Mouse (Mus musculus): ENCODE measurements around the gene Ppan. TPM values are rescaled to one million over a fixed set of nuclear protein-coding genes. Genes with fewer than 3 reads are reported as not detected.
A peak's percentile ranks its signal among the peaks of the same experiment; 100 is the strongest.

Ppan gene
- total RNA-seq (2021), result 37.2 and 37.3 TPM in 2 replicates
- long read RNA-seq, transcript Ppan-201 (11 exons, 1,670 nt), result major isoform, 24 of 36 reads
- long read RNA-seq, partial matches to known transcripts, result 5 of 36 reads
- long read RNA-seq, other reads (novel, unspliced or antisense), result 5 of 36 reads

GRCm38 (mm10) chr9:20887704-20888385, at the start of gene Ppan:
Gene Ppan (plus strand): TSS chr9:20888175.
- DNase-seq, result peak; percentile 93

DNA sequence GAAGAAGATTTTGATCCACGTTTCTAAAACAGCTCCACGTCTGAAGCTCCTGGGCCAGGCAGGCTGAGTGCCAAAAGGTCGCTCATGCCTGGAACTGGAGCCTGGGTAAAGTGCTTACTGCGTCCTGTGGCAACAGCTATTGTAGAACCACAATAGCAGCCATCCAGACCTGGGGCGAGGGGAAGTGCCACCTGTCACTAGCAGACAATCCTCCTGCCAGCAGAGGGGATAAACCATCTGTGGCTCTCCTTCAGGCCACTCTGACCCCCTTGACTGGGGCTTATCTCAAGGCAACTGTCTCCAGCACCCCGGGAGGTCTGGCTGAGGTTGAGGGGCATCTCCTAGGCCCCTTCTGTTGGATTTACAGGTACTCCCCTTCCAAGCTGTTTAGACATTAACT, 49.0 kb upstream of the Ppan start:
- no peak for DNase-seq

GRCm38 (mm10) chr9:20842211-20842610, 45.8 kb upstream of the Ppan start:
- DNase-seq, result no peak

DNA sequence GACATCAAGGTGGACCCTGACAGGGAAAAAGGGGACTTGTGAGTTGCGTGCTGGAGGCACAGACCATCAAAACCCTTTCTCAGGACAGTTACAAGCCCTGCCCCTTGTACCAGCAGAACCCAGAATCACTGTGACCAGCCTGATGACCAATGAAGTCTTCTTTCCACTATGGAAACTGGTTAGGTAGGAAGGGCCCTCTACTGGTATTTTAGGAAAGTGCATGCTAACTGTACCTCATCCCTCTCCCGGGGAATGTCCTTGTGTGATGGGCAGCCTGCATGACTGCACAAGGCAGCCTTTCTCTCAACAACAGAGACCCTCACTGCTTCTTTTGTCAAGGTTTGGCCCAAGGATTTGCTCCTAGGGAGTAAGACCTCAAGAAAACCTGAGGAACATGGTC, 45.3 kb upstream of the Ppan start:
- DNase-seq, result no peak

- no peak for DNase-seq
Observed at GRCm38 (mm10) chr9:20850179-20850578, 37.8 kb upstream of the Ppan start.

- DNase-seq, result peak; percentile 46
Observed at GRCm38 (mm10) chr9:20857131-20857530, 30.8 kb upstream of the Ppan start.

DNA sequence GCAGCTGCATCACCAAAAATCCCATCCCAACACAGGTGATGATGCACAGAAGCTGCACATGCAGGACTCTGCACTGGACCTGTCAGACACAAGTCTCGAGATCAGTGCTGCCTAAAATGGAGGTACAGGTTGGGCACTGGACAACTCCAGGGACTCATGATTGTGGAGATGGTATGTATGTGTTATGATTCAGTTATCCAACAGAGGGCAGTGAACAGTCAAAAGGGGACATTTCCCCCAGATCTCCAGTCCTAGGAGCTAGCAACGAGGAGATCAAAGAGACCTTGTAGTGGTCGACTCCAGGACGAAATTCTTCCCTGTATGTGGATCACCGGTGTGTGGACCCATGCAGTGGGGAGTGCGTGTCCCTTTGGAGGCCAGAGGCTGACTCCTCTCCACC, 28.0 kb upstream of the Ppan start:
- DNase-seq, result no peak

DNA sequence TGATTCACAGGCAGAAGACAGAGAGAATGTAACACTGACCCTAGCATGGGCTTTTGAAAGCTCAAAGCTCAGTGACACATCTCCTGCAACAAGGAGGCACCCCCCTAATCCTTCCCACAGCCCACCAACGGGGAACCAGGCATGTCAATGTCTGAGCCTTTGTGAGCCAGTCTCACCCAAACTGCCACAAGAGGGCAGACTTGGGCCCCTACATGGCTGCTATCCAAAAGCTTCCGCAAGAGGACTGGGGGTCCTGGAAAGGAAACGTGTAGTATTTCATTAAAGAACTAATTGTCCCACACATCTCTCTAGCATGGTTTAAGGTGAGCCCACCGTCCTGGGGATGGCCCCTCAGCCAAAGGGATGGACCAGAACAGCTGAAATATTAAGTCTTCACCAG, 26.2 kb upstream of the Ppan start:
- peak; percentile 31 for DNase-seq

DNA sequence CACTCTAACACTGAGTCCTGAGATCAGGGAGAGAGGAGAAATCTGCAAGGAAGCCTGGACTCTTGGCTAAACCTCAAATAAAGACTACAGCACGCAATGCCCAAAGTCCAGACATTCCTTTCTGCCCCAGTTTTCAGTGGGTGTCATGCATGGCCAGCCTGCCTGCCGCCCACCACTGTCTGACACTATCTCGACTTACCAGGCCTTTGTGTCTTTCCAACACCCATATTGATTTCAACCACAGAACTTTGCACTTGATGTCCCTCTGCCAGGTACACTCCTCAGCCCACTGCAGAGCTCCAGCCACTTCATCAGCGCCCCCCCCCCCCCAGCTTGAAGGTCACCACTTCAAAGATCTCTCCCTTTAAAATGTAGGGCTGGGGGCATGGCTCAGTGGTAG, 25.8 kb upstream of the Ppan start:
- DNase-seq, result no peak

DNA sequence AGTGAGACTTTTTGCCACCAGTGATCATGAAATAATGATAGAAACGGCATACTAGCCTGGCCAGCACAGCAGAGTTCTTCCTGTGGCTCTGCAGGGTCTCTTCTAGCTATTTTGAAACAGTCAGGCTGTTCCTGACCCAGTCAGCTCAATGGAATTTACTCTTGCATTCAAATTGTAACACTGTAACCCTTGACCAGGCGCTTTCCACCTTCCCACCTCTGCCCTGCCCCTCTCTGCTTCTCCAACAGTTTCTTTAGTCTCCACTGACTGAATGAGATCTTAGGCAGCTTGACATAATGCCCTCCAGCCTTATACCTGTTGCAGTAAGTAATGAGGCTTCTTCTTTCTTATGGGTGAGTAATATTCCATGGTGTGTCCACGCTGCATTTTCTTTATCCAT, 21.1 kb upstream of the Ppan start:
- DNase-seq, result no peak

DNA sequence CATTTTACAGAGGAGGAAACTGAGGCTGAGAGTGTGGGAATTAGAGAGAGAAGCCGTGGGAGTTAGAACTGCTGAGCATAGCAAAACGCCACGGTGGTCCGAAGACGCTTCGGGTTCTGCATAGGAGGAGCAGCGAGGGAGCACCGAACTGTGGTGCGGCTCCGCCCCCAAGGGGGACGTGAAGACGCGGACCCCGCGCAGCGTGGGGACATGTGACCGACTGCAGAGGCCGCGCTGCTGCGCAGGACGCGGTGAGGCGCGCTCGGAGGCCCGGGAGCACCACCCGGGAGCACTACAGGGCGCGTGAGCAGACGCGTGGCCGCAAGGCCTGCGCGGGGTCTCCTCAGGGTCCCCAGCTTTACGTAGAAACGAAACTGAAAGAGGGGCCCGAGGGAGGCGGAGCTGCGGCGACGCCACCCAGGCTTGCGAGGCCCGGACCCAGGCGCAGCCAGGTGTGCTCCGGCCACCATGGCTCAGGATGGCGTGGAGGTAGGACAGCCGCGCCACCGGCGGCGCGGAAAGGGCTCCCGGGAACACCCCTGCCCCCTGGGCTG, 19.4 kb upstream of the Ppan start, which contains the start of gene A230050P20Rik:
A230050P20Rik (plus strand) TSS at position 195 of the 554 bp plus-strand sequence.
- peak; percentile 59 for DNase-seq

DNA sequence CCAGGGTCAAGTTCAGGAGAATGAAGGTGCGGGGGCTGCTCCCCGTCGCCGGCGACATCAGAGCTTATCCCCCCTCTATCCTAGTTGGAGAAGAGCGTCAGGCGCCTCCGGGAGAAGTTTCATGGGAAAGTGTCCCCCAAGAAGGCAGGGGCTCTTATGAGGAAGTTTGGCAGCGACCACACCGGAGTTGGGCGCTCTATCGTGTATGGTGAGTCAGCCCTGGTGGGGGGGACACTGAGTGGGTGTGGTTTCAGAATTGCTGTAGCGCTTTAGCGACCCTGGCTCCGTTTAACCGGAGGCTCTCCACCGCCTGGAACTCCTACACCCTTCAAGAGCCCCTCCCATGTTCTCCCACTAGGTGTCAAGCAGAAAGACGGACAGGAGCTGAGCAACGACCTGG, 18.7 kb upstream of the Ppan start:
- DNase-seq, result no peak

DNA sequence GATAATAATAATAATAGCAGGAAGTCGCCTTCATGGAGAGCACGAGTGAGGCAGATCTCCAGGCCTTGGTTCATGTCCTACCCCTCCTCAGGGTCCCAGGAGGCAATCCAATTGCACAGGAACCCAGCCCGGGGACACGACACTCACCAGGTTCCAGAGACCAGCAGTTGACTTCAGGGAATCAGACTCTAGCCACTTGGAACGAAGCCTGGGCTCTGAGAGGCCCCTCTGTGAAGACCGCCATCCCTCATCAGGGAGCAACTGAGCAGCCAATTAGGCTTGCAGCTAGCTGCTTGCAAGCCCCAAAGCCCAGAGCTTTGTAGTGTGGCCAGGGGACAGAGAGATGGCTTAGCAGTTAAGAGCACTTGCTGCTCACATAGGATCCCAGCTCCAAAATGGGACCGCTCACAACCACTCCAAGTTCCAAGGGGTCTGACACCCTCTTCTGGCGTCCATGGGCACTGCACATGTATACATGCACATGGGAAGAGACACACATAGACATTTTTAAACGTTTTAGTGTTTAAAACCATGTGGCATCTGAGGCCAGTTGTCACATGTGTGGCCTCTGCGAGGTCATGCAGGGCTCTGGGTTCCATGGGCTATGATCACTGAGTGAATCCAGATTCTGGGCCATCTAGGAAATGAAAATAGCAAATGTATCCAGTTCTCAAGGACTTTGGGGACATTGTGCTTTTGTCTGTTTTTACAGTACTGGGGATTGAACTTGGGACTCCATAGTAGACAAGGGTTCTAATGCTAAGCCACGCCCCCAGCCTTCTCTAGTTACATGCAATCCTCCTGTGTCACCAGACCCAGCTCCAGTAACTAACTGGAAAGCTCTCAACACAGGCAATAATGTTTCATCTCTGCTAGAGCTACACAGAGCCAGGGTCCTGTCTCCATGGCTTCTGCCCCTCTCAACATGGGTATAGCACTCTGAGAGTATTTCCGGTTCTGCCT, 17.5 kb upstream of the Ppan start:
- DNase-seq, result no peak

DNA sequence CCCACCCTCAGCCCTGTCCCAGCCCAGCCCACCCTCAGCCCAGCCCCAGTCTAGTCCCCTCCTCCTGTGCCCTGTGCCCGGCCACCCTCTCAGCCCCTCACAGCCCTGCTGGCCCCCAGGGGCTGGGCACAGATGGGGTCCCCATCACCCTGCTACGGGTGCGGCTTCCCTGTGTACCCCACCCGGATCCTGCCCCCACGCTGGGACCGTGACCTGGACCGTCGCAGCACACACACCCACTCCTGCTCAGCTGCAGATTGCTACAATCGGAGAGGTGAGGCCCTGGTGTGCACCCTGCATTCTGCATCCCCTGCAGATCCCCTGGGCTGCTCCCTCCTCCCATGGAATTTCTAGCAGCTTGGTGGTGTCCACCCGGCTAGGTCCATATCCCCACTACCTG, 15.0 kb upstream of the Ppan start:
- DNase-seq, result no peak

DNA sequence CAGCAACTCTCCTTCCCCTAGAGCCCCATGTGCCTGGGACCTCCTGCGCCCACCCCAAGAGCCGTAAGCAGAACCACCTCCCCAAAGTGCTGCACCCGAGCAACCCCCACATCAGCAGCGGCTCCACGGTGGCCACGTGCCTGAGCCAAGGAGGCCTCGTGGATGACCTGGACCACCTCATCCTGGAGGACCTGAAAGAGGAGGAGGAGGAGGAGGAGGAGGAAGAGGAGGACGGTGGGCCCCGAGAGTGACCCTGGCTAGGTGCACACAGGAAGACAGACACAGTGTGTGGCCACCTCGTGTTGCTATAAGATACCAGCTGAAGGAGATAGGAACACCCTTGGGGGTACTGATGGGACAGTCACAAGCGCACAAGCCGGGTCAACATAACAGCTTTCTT, 14.5 kb upstream of the Ppan start:
- no peak for DNase-seq

DNA sequence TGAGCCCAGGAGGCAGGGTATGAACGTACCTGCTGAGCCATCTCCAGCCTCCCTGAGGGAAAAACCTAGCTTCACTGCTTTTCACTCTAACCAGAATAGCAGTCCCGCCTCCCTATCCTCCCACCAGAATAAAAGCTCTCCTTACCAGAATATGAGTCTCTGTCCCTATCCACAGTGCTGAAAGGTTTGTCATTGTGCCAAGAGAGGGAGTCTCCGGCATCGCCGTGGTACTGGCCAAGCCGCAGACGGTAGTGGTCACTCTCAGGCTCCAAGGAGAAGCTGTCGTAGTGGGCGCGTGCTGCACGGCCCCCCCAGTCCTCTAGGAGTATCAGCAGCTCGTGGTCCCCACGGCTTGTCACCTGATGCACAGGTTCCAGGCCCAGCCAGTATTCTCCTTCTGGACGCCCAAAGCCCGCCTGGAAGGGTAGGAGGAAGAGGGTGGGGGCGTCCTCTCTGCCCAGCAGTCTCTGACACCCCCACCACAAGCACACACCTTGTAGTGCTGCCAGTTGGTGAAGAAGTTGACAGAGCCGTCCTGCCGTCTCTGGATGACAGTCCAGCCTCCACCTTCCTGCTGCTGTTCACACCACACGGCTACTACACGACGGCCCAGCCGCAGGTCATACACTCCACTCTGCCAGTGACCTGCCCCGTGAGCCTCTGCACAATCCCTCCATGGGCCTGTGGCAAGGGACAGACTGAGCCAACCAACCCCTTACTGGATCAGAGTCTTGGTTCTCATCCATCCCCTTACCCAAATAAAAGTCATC, 12.8 kb upstream of the Ppan start:
- DNase-seq, result no peak

DNA sequence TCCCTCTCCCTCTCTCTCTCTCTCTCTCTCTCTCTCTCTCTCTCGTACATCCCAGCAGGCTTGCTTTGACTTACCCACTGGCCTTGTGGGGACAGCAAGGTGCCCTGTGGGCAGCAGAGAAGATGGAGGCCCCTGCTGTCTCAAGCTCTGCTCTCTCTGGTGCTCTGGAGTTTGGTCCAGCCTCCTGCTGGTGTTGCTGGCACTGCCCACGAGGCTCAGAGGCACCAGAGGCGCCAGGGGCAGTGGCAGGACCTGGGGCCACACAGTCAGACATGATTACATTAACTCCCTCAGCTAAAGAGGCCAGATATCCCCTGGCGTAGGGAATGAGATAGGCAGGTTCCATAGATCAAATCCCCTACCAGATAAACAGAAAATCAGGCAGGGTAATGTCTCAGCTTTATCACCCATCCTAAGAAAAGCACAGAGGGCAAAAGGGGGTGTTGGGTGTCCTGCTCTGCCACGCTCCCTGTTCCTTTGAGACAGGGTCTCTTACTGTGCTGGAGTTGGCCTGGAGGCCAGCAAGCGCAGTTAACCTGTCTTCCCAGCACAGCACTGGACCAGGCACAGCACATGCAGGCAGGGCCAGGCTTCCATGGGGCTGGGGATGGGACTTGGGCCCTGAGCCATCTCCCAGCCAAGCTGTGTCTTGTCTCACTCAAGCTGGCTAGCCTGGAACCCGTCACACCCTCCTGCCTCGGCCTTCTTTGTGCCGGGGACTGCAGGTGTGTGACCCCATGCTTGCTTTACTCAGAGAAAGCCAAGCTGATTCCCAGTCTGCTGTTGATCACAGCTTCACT, 11.5 kb upstream of the Ppan start:
- no peak for DNase-seq

DNA sequence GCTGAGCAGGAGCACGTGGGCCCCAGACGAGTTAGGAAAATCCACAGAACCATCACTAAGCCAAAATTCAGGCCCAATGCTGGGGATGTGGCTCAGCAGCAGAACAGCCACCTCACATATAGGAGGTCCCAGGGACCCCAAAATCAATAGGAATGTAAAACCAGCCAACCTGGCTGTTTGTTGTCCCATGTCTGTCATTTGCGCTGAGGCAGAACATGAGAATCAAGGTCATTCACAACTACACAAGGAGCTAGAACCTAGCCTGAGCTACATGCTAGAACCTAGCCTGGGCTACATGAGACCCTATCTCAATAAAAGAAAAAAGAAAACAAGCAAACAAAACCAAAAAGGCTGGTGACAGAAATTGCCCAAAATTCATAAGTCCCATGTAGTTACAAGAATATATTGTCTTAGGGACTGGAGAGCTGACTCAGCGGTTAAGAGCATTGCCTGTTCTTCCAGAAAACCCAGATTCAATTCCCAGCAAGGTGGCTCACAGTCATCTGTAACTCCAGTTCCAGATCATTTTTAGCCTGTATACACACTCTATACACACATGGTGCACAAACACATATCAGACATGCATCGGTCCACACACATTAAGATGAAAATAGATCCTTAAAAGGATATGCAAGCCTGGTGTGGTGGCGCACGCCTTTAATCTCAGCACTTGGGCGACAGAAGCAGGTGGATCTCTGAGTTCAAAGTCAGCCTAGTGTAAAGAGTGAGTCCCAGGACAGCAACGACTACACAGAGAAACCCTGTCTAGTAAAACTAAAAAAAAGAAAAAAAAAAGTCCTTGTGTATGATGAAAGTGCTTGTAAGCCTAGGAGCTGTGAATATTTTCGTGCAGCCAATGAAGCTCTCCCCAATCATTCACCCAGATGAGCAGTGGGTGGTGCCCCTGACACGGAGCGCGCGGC, 10.6 kb upstream of the Ppan start:
- DNase-seq, result no peak

- DNase-seq, result peak; percentile 100
Observed at GRCm38 (mm10) chr9:20878041-20878709, 9.8 kb upstream of the Ppan start.

- DNase-seq, result no peak
Observed at GRCm38 (mm10) chr9:20878710-20879065, 9.3 kb upstream of the Ppan start.
